Mouse (Mus musculus) common myeloid progenitor, adult 5-6 weeks (primary cell): Measurements from ENCODE around the gene Anapc16. TPM values are rescaled to one million over a fixed set of nuclear protein-coding genes. Genes with fewer than 3 reads are reported as not detected.

Experiments
- ATAC-seq: replicated peaks from 2 replicates; pipeline ENCODE4 v1.8.0; 2016; ENCODE audit warnings: low read depth, mild to moderate bottlenecking, moderate TSS enrichment, inconsistent platforms; ENCODE audit not compliant: poor library complexity, severe bottlenecking
- total RNA-seq: library from RNA; stranded (forward); fragments of 200-1000, 187-1606 nt; gene quantifications from 2 replicates; pipeline ENCODE4 v1.2.3, GENCODE M21; 2017

Anapc16 gene
- total RNA-seq, 1 experiment from 2014 or later, result 45.3 TPM

- peak; percentile 64 for ATAC-seq
Observed at GRCm38 (mm10) chr10:59974191-59974664, 28.7 kb downstream of the Anapc16 start.

- ATAC-seq, result no peak
Observed at GRCm38 (mm10) chr10:59973400-59973799, 29.5 kb downstream of the Anapc16 start.

- no peak for ATAC-seq
Observed at GRCm38 (mm10) chr10:59972999-59973398, 29.9 kb downstream of the Anapc16 start.

DNA sequence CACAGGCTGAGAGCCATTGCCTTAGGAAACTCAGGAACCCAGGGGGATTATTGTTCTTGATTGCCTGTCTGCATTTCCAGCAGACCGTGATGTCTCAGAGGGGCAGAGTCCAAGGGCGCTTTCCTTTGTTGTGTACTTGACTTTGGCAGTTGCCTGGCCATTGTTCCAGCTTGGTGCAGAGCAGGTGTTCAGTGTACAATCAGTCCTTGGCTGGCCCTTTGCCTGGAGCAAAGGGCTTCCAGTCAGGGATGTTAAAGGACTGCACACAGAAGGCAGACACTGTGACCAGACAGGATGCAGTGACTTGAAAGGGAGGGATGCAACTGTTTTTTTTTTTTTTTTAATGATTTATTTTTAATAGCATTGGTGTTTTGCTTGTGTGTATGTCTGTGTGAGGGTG is 30.4 kb downstream of the Anapc16 start:
- no peak for ATAC-seq

GRCm38 (mm10) chr10:59971813-59972212 is 31.1 kb downstream of the Anapc16 start:
- ATAC-seq, result no peak

GRCm38 (mm10) chr10:59970450-59971062 is 32.4 kb downstream of the Anapc16 start:
- ATAC-seq, result no peak; the same call in 1 of the 2 replicates

GRCm38 (mm10) chr10:59969821-59970449 is 33.0 kb downstream of the Anapc16 start:
- ATAC-seq, result peak; percentile 55

DNA sequence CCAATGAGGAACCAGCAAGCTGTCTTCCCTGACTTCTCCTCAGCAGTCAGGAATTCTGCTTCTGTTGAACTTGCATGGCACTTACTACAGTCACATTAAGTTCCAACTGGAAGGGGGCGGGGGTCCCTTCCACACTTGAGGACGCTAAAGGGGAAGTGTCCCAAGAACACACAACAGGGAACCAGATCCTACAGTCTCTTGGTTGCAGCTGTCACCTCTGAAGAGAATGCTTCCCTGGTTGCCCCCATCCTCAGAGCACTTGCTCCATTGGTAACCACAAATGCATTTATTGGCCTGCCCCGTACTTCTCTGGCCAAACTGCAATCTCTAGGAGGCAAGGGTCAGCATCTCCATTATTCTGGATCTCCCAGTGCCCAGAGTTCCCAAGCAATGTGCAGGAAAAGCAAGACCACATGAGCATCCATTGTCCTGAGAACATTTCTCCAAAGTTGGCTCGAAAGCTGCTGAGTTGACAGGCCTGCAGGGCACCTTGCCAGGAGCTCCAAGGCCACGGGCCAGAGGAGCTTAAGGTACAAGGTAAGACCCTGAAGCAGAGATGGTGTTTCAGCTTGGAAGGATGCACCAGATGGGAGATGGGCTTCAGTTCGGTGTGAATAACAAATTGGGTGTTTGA is 35.5 kb downstream of the Anapc16 start:
- peak; percentile 44; the same call in 1 of the 2 replicates for ATAC-seq

DNA sequence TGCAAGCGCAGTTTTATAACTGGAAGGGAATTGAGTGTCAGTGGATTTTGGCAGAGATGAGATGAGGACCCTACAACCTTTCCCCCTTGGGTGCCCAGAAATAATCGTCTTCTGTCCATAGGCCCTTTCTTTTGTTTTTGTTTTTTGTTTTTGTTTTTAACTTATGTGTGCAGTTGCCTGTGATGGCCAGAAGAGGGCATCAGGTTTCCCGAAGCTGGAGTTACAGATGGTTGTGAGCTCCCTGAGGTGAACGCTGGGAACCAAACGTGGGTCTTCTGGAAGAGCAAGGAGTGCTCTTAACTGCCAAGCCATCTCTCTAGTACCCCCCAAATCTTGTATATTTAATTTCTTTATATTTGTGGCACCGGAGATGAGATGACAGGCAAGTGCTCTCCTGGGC is 36.2 kb downstream of the Anapc16 start:
- ATAC-seq, result no peak

GRCm38 (mm10) chr10:59965788-59966187 is 37.1 kb downstream of the Anapc16 start:
- no peak for ATAC-seq

- no peak for ATAC-seq
Observed at GRCm38 (mm10) chr10:59965362-59965695, 37.6 kb downstream of the Anapc16 start.

DNA sequence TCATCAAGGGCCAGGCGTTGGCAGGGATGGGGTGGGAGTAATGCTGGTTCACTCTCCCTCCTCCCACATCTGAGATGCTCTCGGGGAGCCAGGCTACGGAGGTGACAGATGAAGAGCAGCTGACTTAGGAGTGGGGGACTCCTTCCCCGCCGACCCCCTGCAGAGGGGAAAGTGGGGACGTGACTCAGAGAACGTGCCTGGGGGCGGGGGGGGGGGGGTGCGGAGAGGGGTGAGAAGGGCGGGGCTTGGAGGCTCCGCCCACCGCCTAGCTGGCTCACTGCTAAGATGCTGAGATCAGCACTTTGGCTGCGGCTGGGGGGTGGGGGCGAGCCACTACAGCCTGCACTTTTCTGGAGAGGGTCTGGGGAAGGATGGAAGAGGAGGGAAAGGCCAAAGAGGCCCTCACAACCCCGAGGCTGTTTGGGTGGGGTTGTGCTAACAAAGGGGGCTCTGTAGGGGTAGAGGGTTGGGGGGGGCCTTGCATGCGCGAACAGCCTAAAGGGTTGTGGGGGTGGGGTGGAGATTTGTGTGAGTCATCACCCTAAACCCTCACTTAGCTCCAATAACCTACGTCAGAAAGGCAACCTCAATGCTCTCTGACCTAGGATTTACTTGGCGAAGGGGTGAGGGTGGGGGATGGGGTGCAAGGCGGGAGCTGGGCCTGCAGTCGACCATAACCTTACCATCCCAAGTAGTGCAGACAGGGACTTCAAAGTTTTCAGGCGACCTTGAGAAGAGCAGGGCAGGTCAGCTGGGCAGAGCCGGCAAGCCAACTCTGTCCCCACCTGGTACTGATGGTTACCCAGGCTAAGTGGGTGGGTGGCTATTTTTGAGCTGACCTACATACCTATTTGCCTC is 38.2 kb downstream of the Anapc16 start:
- no peak for ATAC-seq

GRCm38 (mm10) chr10:59963609-59964008 is 39.3 kb downstream of the Anapc16 start:
- no peak for ATAC-seq

DNA sequence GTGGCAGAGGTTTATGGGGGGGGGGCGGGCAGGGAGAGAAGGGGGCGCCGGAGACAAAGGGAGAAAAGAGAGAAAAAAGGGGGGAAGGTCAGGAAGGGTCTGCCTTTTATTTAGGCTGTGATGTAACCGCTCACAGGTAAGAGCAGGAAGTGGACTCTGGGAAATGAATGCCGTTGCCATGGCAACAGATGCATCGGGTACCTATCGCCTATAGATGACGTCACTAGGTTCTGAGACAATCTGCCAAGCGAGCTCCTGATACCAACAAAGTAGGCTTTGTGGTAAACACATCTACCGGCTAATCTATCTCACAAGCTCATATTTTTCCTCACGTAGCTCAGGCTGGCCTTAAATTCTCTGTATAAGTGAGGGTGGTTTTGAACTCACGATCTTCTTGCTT is 43.4 kb downstream of the Anapc16 start:
- no peak for ATAC-seq

- ATAC-seq, result 0 out of 2 replicates have a peak, but pooled peaks have one; percentile 29
Observed at GRCm38 (mm10) chr10:59958458-59958857, 44.5 kb downstream of the Anapc16 start.

GRCm38 (mm10) chr10:59957171-59958149 is 45.5 kb downstream of the Anapc16 start:
- no peak for ATAC-seq

- no peak for ATAC-seq
Observed at GRCm38 (mm10) chr10:59956681-59957080, 46.3 kb downstream of the Anapc16 start.

DNA sequence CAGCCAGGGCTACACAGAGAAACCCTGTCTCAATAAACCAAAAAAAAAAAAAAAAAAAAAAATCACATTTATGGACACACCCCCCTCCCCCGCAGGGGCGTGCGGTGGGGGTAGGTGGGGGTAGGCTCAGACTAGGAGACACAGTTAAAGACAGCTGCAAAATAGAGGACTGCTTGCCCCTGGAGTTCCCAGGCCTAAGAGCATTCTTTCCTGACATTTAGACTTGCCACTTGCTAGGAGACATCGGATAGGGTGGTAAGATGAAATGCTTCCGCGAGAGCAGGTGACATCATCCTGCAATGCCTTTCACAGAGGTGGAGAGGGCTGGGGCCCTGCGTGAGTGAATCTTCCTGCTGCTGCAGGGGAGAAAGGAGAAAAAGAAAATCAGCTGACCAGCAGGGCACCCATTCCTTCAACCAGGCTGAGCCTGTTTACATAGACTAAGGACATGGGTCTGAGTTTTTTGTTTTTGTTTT is 49.3 kb downstream of the Anapc16 start:
- no peak for ATAC-seq
